Mouse (Mus musculus) neutrophil, adult 59 days (primary cell): ENCODE data around the gene Sim2. TPM values are rescaled to one million over a fixed set of nuclear protein-coding genes. Genes with fewer than 3 reads are reported as not detected.

Source experiments
- total RNA-seq, 2 experiments: library from RNA; stranded (reverse); gene quantifications; 1 replicate in 1 of 2; 2 replicates in 1 of 2; pipeline ENCODE4 v1.2.4; 2023

The Sim2 gene
- total RNA-seq = not detected

DNA sequence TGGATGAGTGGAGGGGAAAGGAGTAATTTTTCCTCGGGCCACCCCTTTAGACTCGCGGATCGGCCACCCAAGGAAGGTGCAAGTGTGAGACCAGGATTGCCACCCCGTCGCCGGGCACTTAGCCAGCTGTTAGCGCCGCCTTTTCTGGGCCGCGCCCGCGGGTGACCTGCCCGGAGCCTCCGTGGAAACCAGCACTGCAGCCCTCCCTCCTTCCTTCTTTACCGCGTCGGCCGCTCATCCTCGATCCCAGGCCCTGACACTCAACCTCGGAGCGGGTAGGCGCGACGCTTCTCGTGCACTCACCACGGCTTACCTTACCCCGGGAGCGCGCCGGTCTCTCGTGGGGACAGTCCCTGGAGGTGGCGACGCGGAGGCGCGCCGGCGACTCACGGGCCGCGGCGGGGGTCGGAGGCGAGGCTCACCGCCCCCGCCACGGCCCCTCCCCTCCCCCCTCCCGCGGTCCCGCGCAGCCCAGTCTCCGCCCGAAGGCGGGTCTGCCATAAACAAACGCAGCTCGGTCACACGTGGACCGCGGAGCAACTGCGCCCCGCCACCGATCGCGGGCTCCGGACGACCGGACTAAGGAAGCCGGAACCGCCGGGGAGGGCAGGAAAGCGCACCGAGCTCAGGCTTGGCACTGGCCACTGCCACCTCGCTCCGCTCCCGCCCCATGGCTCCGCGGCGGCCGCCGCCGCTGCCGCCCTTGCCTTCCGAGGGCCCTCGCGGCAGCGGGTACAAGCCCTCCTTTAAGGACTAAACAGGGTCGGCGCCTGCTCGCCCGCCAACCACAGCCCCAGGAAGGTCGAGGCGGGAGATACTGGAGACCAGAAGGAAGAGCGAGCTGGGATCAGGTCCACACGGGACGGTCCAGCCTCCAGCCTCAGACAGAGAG is at the start of gene Sim2:
Gene Sim2, plus strand, starts transcription at position 221 of the 892 bp plus-strand sequence.

Other genes with a start within 250 kb of the Sim2 start
- 10 to 100 TPM; 20.5 to 25.1 TPM for gene Chaf1b, start 201.0 kb upstream of the Sim2 start, total RNA-seq
- gene Cldn14, start 76.1 kb upstream of the Sim2 start, total RNA-seq = not detected
- 10 to 100 TPM; 19.4 to 29.5 TPM for gene Hlcs, start 228.6 kb downstream of the Sim2 start, total RNA-seq
- gene Ripply3, start 243.5 kb downstream of the Sim2 start, total RNA-seq = not detected